Mouse (Mus musculus) embryonic facial prominence, embryonic 10.5 days (tissue): Measurements from ENCODE around the gene Mre11a. TPM values are rescaled to one million over a fixed set of nuclear protein-coding genes. Genes with fewer than 3 reads are reported as not detected.

Source experiments
- DNase-seq: peaks from one replicate; pipeline ENCODE4 v3.0.0-alpha.2; 2017; ENCODE audit warnings: low spot score
- H3K27ac ChIP-seq: fragments of 300-500 bp; sonication (generic); replicated peaks from 2 replicates; pipeline ENCODE4 v1.5.1; 2016; ENCODE audit warnings: mild to moderate bottlenecking
- H3K27me3 ChIP-seq: fragments of 300-500 bp; sonication (generic); replicated peaks from 2 replicates; pipeline ENCODE4 v1.6.1; 2016; ENCODE audit warnings: low read depth, mild to moderate bottlenecking; ENCODE audit not compliant: poor library complexity, severe bottlenecking
- H3K36me3 ChIP-seq: fragments of 300-500 bp; sonication (generic); replicated peaks from 2 replicates; pipeline ENCODE4 v1.6.1; 2016; ENCODE audit warnings: mild to moderate bottlenecking, moderate library complexity
- H3K4me1 ChIP-seq: fragments of 300-500 bp; sonication (generic); 2 replicates; pipeline ENCODE4 v1.6.1; 2016
- H3K4me3 ChIP-seq: fragments of 300-500 bp; sonication (generic); 2 replicates; pipeline ENCODE4 v1.5.1; 2016; ENCODE audit warnings: mild to moderate bottlenecking, moderate library complexity
- H3K9me3 ChIP-seq: fragments of 300-500 bp; sonication (generic); 2 replicates; pipeline ENCODE4 v1.6.1; 2016; ENCODE audit warnings: mild to moderate bottlenecking
- WGBS: fragments of 180-500 bp; shearing (Covaris S2); methylation state at CpG from one replicate; pipeline ENCODE4 v1.1.7; 2016; 5-methylcytosine and 5-hydroxymethylcytosine counted together
- polyA plus RNA-seq: library from polyadenylated mRNA; unstranded; fragments of >200 nt; fragmentation: Nextera tagmentation; extraction: Ambion mirVana; gene quantifications from 2 replicates; pipeline ENCODE4 v1.2.1, GENCODE M21; 2016

Gene Mre11a
- polyA plus RNA-seq, 1 experiment from 2014 or later = 38.5 TPM

- DNase-seq = no peak
- 84% methylated on average over 4 of the region's 4 CpGs for WGBS
- Histone ChIP-seq H3K4me3 (no peak overlapping the region), H3K36me3 (no peaks in the 10 kb centered on the region), H3K4me1 (no peaks in the 10 kb centered on the region; the same call in 1 of the 2 replicates), H3K27ac (no peak overlapping the region), H3K9me3 (no peaks in the 10 kb centered on the region), H3K27me3 (no peaks in the 10 kb centered on the region)
Observed at GRCm38 (mm10) chr9:14884641-14885040, 100.2 kb downstream of the Mre11a start.

- no peak for DNase-seq
- Histone ChIP-seq H3K4me1 (no peaks in the 10 kb centered on the region; the same call in 1 of the 2 replicates), H3K4me3 (no peak overlapping the region), H3K27ac (no peak overlapping the region), H3K27me3 (no peaks in the 10 kb centered on the region), H3K9me3 (no peaks in the 10 kb centered on the region), H3K36me3 (no peaks in the 10 kb centered on the region)
Observed at GRCm38 (mm10) chr9:14885151-14885550, 100.7 kb downstream of the Mre11a start.

- Histone ChIP-seq H3K27ac (no peak overlapping the region), H3K9me3 (no peaks in the 10 kb centered on the region), H3K4me3 (no peak overlapping the region), H3K4me1 (no peaks in the 10 kb centered on the region; the same call in 1 of the 2 replicates), H3K36me3 (no peaks in the 10 kb centered on the region), H3K27me3 (no peaks in the 10 kb centered on the region)
- WGBS = 86% methylated on average over 1 of the region's 1 CpGs
- no peak for DNase-seq
Observed at GRCm38 (mm10) chr9:14885954-14886353, 101.5 kb downstream of the Mre11a start.

Other genes starting within 250 kb of the Mre11a start
- gene Amotl1, start 139.6 kb upstream of the Mre11a start, polyA plus RNA-seq = 23.1 and 27.4 TPM in 2 replicates
- gene Piwil4, start 43.9 kb upstream of the Mre11a start, polyA plus RNA-seq = 0.23 TPM in 1 of 2 replicates, not detected in the other
- 6.3 and 7.6 TPM in 2 replicates for gene Fut4, start 32.3 kb upstream of the Mre11a start, polyA plus RNA-seq
- 0.23 and 0.54 TPM in 2 replicates for gene 1700012B09Rik, start 13.6 kb upstream of the Mre11a start, polyA plus RNA-seq
- 48.5 and 50.0 TPM in 2 replicates for gene Ankrd49, start 202 bp downstream of the Mre11a start, polyA plus RNA-seq
- gene Gpr83, start 75.6 kb downstream of the Mre11a start, polyA plus RNA-seq = 0.23 and 0.32 TPM in 2 replicates
- 0.15 TPM in 1 of 2 replicates, not detected in the other for gene Izumo1r, start 119.3 kb downstream of the Mre11a start, polyA plus RNA-seq